Mouse (Mus musculus): Measurements from ENCODE around the gene Cdk1. TPM values are rescaled to one million over a fixed set of nuclear protein-coding genes. Genes with fewer than 3 reads are reported as not detected.

Gene Cdk1
- polyA plus RNA-seq, 1 experiment from 2014 or later = 399 TPM

DNA sequence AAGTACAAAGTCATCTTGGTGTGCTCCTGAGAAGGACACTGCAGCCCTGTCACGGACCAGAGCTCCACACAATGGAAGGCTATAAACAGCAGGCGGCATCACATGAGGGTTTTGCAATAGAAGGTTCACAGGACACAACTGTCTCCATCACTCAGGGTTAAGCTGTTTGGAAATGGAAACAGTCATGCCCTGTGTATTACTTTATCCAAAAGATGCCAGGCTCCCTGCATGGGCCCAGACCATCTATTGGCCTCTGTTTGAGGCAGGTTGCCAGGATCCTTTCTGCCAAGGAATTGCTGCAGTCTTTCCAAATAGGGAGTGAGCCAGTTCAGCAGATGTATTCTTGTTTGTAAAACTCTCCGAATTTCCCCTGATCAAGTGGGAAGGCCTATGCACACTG is 26.3 kb downstream of the Cdk1 start:
- H3K4me3 ChIP-seq = no peak overlapping the region
- H3K4me2 ChIP-seq = no peak overlapping the region
- H3K36me3 ChIP-seq = no peaks in the 10 kb centered on the region
- peaks cover 5% of the 10 kb centered on the region; the same call in 1 of the 2 replicates for H3K4me1 ChIP-seq
- no peak overlapping the region for H3K9ac ChIP-seq
- ATAC-seq (ENCODE audit: insufficient number of reproducible peaks, insufficient read depth, low FRiP score, low TSS enrichment, low read depth) = no peak
- WGBS = 93% methylated on average over 3 of the region's 3 CpGs
- no peaks in the 10 kb centered on the region for H3K9me3 ChIP-seq
- H3K27ac ChIP-seq = no peak overlapping the region
- no peaks in the 10 kb centered on the region for H3K27me3 ChIP-seq

DNA sequence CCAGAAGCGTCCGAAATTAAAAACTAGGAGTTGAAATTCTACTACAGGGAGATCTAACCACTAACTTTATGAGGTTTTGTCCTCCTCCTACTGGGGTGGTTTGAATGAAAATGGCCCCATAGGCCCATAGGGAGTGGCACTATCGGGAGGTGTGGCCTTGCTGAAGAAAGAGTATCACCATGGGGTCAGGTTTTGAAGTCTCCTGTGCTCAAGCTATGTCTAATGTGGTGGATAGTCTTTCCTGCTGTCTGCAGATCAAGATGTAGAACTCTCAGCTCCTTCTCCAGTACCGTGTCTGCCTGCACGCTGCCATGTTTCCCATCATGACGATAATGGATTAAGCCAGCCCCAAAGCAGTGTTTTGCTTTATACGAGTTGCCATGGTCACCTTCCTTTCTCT is 27.9 kb downstream of the Cdk1 start:
- Histone ChIP-seq H3K27ac (no peak overlapping the region), H3K9ac (no peak overlapping the region), H3K4me3 (no peak overlapping the region), H3K27me3 (no peaks in the 10 kb centered on the region), H3K9me3 (no peaks in the 10 kb centered on the region), H3K4me1 (peaks cover 12% of the 10 kb centered on the region; the same call in 1 of the 2 replicates), H3K36me3 (no peaks in the 10 kb centered on the region), H3K4me2 (no peak overlapping the region)
- WGBS = 92% methylated on average over 7 of the region's 7 CpGs
- ATAC-seq (ENCODE audit: insufficient number of reproducible peaks, insufficient read depth, low FRiP score, low TSS enrichment, low read depth) = no peak

DNA sequence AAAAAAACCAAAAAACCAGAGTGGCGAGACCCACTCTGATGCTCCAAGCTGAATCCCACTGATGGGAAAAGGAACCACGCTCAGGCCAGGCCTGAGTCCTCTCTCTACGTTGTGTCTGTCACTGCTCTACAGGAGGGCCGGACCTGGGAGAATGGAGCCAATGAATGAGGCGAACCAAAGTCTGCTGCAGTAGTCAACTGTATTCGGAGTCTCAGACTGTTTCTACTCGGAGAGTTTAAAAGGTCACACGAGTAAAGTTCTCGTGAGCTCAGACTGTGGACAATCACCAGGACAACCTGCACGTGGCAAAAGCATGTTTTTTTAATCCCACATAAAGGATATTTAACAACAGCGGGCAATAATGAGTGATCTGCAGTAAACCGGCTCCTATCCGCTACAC is 28.8 kb downstream of the Cdk1 start:
- Histone ChIP-seq H3K4me2 (no peak overlapping the region), H3K4me3 (no peak overlapping the region), H3K9me3 (no peaks in the 10 kb centered on the region), H3K9ac (no peak overlapping the region), H3K27ac (no peak overlapping the region), H3K27me3 (no peaks in the 10 kb centered on the region), H3K4me1 (peaks cover 12% of the 10 kb centered on the region; the same call in 1 of the 2 replicates), H3K36me3 (no peaks in the 10 kb centered on the region)
- 81% methylated on average over 13 of the region's 13 CpGs for WGBS
- no peak for ATAC-seq (ENCODE audit: insufficient number of reproducible peaks, insufficient read depth, low FRiP score, low TSS enrichment, low read depth)

DNA sequence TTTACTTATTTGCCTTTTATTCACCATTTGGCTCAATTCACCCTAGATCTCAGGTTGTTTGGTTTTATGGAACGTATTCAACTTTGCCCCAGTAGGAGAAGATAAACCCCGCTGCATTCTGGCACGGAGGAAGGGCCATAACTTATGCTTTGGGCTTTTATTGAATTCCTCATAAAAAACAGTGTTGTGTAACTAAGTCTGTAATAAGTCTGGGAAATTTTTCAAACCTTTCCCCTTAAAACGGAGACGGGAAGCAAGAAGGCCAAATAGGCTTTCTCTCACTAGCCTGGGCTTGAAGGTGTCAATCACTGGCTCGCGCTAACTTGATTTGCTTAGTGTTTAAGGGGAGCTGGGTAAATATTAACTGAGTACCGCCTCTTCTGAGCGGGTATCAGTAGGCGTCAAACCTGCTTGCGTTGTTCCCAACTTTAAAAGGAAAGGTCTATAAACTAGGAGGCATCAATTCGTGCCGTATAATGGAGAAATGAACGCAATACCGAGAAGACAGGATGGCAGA is 31.2 kb downstream of the Cdk1 start:
- Histone ChIP-seq H3K4me3 (no peak overlapping the region), H3K9me3 (no peaks in the 10 kb centered on the region), H3K4me1 (peaks cover 12% of the 10 kb centered on the region; the same call in 1 of the 2 replicates), H3K9ac (no peak overlapping the region), H3K27ac (peak overlapping the region; percentile 71; the same call in 1 of the 2 replicates), H3K36me3 (no peaks in the 10 kb centered on the region), H3K4me2 (peak overlapping the region; percentile 44), H3K27me3 (no peaks in the 10 kb centered on the region)
- no peak for ATAC-seq (ENCODE audit: insufficient number of reproducible peaks, insufficient read depth, low FRiP score, low TSS enrichment, low read depth)
- WGBS = 51% methylated on average over 15 of the region's 15 CpGs

DNA sequence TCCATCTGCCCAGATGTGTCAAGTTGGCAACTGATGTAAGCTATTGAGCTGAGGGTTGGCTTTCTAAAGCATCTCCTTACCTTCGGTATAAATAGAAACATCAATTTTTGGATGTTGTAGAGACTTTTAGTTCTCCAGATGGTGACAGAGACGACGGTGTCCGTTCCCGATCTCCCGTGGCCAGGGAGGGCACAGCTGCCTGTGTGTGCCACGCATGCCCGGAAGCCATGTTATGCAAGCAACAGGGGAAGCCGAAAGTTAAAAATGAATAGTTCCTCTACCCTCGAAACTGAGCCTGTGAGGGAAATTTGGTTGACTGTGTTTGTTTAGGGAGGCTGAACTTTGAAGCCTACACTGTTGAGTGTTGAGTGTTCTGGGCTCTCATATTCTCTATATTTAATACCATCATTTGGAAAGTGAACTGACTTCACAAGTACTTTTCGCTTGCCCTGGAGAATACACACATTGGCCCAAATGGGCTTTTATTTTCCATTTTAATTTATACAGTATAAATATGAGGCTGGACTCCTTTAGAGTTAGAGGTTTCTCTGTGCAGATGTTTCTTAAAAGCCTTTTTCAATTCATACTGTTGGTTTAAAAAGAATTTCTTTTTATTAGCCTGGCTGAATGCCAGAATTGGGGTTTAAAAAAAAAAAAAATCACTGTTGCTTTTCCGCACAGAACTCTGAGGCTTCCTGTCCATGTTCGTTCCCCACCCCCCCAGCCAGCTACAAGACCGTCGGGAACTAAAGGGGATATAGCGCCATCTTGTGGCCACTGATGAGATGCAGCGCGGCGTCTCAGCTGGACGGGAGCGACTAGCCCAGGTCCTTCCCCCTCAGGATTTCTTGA is 31.8 kb downstream of the Cdk1 start:
- Histone ChIP-seq H3K36me3 (no peaks in the 10 kb centered on the region), H3K9ac (no peak overlapping the region), H3K4me1 (peaks cover 12% of the 10 kb centered on the region; the same call in 1 of the 2 replicates), H3K9me3 (no peaks in the 10 kb centered on the region), H3K27me3 (no peaks in the 10 kb centered on the region), H3K27ac (peak overlapping the region; percentile 71), H3K4me2 (peak overlapping the region; percentile 44), H3K4me3 (no peak overlapping the region)
- WGBS = 35% methylated on average over 21 of the region's 21 CpGs
- no peak for ATAC-seq (ENCODE audit: insufficient number of reproducible peaks, insufficient read depth, low FRiP score, low TSS enrichment, low read depth)

DNA sequence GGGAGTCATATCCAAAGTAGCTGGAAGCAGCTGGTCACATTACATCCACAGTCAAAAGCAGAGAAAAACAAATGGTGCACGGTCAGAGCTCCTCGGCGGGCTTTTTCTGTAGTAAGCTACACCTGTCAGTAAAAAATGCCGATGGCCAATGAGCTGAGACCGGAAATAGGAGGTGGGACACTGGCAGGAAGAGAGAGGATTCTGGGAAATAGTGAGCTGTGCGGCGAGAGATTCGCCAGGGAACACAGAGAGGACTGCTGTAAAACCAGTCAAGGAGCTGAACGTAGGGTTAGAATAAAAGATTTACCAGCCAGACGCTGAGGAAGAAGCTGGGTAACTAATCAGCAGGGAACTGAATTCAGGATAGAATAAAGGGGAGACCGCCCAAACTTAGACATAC is 34.2 kb downstream of the Cdk1 start:
- Histone ChIP-seq H3K4me3 (no peak overlapping the region), H3K27ac (no peak overlapping the region), H3K4me1 (peaks cover 15% of the 10 kb centered on the region; the same call in 1 of the 2 replicates), H3K9me3 (no peaks in the 10 kb centered on the region), H3K9ac (no peak overlapping the region), H3K27me3 (no peaks in the 10 kb centered on the region), H3K36me3 (no peaks in the 10 kb centered on the region), H3K4me2 (no peak overlapping the region)
- WGBS = 90% methylated on average over 11 of the region's 11 CpGs
- ATAC-seq (ENCODE audit: insufficient number of reproducible peaks, insufficient read depth, low FRiP score, low TSS enrichment, low read depth) = no peak

DNA sequence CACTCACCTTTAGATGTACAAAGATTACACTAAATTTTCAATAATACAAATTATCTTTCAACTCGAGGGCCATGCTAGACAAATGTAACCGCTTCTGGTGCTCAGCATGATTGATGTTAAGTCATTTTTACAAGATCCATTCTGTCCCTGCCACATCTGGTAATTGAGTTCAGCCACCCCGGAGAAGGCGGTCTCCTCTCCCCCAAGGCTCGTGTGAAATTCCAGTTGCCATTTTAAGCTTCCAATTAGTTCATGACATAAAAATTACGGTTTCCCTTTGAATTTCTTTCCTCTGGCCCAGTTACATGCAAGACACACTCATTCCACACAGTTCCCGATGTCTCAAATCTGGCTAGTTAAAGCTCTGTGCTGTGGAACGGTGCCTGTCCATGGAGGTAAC is 38.8 kb downstream of the Cdk1 start:
- 58% methylated on average over 8 of the region's 8 CpGs for WGBS
- no peak overlapping the region for H3K9ac ChIP-seq
- ATAC-seq (ENCODE audit: insufficient number of reproducible peaks, insufficient read depth, low FRiP score, low TSS enrichment, low read depth) = no peak
- H3K4me2 ChIP-seq = no peak overlapping the region
- H3K4me3 ChIP-seq = no peak overlapping the region
- H3K27ac ChIP-seq = no peak overlapping the region
- H3K36me3 ChIP-seq = no peaks in the 10 kb centered on the region
- H3K4me1 ChIP-seq = 0 out of 2 replicates have a peak, but pooled peaks cover 3% of the 10 kb centered on the region
- H3K27me3 ChIP-seq = no peaks in the 10 kb centered on the region
- no peaks in the 10 kb centered on the region for H3K9me3 ChIP-seq

DNA sequence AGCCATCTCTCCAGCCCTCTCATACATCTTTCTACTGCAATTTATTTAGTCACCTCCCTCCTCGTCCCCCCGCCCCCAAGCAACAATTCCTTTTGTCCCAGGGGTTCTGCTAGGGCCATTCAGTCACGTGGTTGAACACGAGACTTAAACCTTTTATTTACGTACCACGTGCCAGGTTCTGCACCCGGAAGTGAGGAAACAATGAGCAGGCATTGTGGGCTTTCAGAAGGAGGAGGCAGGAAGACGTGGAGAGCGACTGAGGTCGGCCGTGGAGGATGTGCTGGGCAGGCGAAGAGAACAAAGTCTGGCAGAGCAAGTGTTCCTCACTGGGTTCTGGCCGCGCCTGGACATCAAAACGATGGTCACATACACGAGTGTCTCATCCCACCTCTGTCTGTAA is 40.9 kb downstream of the Cdk1 start:
- 77% methylated on average over 16 of the region's 16 CpGs for WGBS
- H3K4me3 ChIP-seq = no peak overlapping the region
- H3K4me2 ChIP-seq = no peak overlapping the region
- H3K36me3 ChIP-seq = no peaks in the 10 kb centered on the region
- H3K9me3 ChIP-seq = no peaks in the 10 kb centered on the region
- no peak overlapping the region for H3K27ac ChIP-seq
- no peaks in the 10 kb centered on the region for H3K27me3 ChIP-seq
- no peak for ATAC-seq (ENCODE audit: insufficient number of reproducible peaks, insufficient read depth, low FRiP score, low TSS enrichment, low read depth)
- no peak overlapping the region for H3K9ac ChIP-seq
- 0 out of 2 replicates have a peak, but pooled peaks cover 3% of the 10 kb centered on the region for H3K4me1 ChIP-seq

DNA sequence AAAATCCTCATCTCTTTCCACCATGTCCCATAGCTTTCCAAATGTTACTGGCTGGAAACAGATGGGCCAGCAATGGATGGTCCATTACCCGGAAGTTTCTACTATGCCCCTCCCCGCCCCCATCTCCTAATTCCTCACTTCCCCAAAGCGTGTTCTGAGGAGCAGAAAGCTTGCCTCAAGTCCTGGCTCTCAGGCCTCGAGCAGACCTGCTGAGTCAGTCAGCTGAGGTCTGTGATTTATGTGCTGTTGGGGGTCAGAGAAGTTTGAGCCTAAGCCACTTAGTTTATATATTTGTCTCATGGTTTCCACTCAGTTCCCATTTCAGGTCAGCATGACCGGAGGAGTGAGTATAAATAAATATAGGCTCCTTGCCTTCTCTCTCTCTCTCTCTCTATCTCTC is 43.6 kb downstream of the Cdk1 start:
- Histone ChIP-seq H3K27me3 (no peaks in the 10 kb centered on the region), H3K4me1 (peaks cover 4% of the 10 kb centered on the region; the same call in 1 of the 2 replicates), H3K4me2 (no peak overlapping the region), H3K36me3 (no peaks in the 10 kb centered on the region), H3K9ac (no peak overlapping the region), H3K9me3 (no peaks in the 10 kb centered on the region), H3K27ac (no peak overlapping the region), H3K4me3 (no peak overlapping the region)
- 75% methylated on average over 5 of the region's 5 CpGs for WGBS
- no peak for ATAC-seq (ENCODE audit: insufficient number of reproducible peaks, insufficient read depth, low FRiP score, low TSS enrichment, low read depth)

DNA sequence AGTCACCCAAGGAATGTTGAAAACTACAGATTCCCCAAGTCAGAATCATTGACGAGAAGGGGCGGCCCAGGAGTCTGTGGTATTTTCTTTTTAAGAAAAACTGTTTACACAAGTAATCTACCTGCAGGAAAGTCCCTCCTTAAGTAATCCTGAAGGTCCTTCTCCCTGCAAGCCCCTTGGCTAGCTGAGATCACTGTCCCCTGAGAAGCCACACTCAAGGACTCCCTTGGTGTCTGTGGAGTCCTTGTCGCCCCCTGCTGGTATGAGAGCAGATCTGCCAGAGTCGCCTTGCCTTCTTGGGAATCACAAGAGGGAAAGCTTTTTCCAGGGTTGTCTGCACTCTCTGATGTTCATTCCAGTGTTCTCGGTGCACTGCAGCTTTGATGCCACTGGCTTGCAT is 45.7 kb downstream of the Cdk1 start:
- H3K27ac ChIP-seq = no peak overlapping the region
- H3K9ac ChIP-seq = no peak overlapping the region
- no peak overlapping the region for H3K4me2 ChIP-seq
- H3K36me3 ChIP-seq = no peaks in the 10 kb centered on the region
- 37% methylated on average over 5 of the region's 5 CpGs for WGBS
- no peaks in the 10 kb centered on the region for H3K9me3 ChIP-seq
- peaks cover 3% of the 10 kb centered on the region; the same call in 1 of the 2 replicates for H3K4me1 ChIP-seq
- ATAC-seq (ENCODE audit: insufficient number of reproducible peaks, insufficient read depth, low FRiP score, low TSS enrichment, low read depth) = no peak
- H3K27me3 ChIP-seq = no peaks in the 10 kb centered on the region
- H3K4me3 ChIP-seq = no peak overlapping the region

DNA sequence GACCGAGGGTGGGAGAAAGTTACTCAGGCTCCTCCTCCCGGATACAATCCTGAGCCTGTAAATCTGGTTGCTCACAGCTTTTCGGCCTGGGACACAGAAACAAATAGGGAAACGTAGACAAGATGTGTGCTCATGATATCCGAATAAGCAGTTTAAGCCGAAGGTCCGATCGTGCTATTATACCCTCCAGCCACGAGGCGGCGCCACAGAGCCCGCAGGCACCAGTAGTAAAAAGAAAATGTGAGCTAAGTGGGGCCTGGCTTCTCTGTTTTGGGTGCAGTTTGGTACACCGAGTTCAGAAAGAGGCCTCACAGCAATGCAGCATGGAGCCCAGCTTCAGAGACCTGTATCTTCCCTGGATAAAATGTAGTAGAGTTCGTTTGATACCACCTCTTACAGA is 46.5 kb downstream of the Cdk1 start:
- no peak overlapping the region for H3K9ac ChIP-seq
- no peak for ATAC-seq (ENCODE audit: insufficient number of reproducible peaks, insufficient read depth, low FRiP score, low TSS enrichment, low read depth)
- no peaks in the 10 kb centered on the region for H3K36me3 ChIP-seq
- no peak overlapping the region for H3K4me3 ChIP-seq
- H3K27ac ChIP-seq = no peak overlapping the region
- peaks cover 3% of the 10 kb centered on the region; the same call in 1 of the 2 replicates for H3K4me1 ChIP-seq
- H3K9me3 ChIP-seq = no peaks in the 10 kb centered on the region
- H3K4me2 ChIP-seq = no peak overlapping the region
- 69% methylated on average over 14 of the region's 14 CpGs for WGBS
- no peaks in the 10 kb centered on the region for H3K27me3 ChIP-seq

DNA sequence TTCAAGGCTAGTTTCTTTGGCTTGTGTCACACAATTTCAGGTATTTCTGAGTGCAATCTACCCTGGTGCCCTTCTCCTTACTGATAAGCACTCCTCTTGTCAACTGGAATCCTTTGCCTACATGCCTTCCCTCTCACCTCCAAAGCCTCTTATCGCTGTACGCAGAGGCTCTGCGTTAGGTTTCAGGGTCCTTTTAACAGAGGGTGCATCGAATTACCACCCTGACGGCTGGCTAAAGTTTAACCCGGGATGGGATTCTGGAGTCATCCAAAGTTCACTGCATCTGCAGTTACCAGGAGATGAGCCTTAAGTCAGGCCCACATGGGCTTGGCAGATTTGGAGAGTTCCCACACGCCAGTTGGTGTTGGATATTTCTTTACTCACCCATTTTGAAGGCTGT is 47.1 kb downstream of the Cdk1 start:
- ATAC-seq (ENCODE audit: insufficient number of reproducible peaks, insufficient read depth, low FRiP score, low TSS enrichment, low read depth) = no peak
- WGBS = 27% methylated on average over 7 of the region's 7 CpGs
- H3K27me3 ChIP-seq = no peaks in the 10 kb centered on the region

More for the DNA sequence above, 47.1 kb downstream of the Cdk1 start:
- Histone ChIP-seq H3K9ac (no peak overlapping the region), H3K27ac (no peak overlapping the region), H3K4me1 (peaks cover 3% of the 10 kb centered on the region; the same call in 1 of the 2 replicates), H3K4me2 (no peak overlapping the region), H3K4me3 (no peak overlapping the region), H3K36me3 (no peaks in the 10 kb centered on the region), H3K9me3 (no peaks in the 10 kb centered on the region)
